Mouse (Mus musculus) kidney, postnatal 0 days (tissue): ENCODE results near the gene Kank4. TPM values are rescaled to one million over a fixed set of nuclear protein-coding genes. Genes with fewer than 3 reads are reported as not detected.
A peak's percentile ranks its signal among the peaks of the same experiment; 100 is the strongest.

Experiments used
- ATAC-seq: fragments of 200-750 bp; cut with Nextera tagmentation; replicated peaks from 2 replicates; pipeline ENCODE4 v1.8.0; 2017; ENCODE audit warnings: low read depth, moderate number of reproducible peaks, moderate TSS enrichment, moderate library complexity; ENCODE audit not compliant: low FRiP score
- DNase-seq: peaks from one replicate; pipeline ENCODE4 v3.0.0-alpha.2; 2016; ENCODE audit warnings: low spot score
- H3K27ac ChIP-seq: fragments of 300-500 bp; sonication (generic); 2 replicates; pipeline ENCODE4 v1.5.1; 2014; ENCODE audit warnings: mild to moderate bottlenecking
- H3K27me3 ChIP-seq: fragments of 300-500 bp; sonication (generic); 2 replicates; pipeline ENCODE4 v1.6.1; 2014; ENCODE audit warnings: low read length, mixed read lengths; ENCODE audit not compliant: insufficient read depth
- H3K36me3 ChIP-seq: fragments of 300-500 bp; sonication (generic); 2 replicates; pipeline ENCODE4 v1.6.1; 2014; ENCODE audit warnings: low read length, mixed read lengths; ENCODE audit not compliant: insufficient read depth
- H3K4me1 ChIP-seq: fragments of 300-500 bp; sonication (generic); replicated peaks from 2 replicates; pipeline ENCODE4 v1.6.1; 2014; ENCODE audit warnings: antibody characterized with exemption, low read length, mixed read lengths; ENCODE audit not compliant: insufficient read depth
- H3K4me2 ChIP-seq: fragments of 300-500 bp; sonication (generic); 2 replicates; pipeline ENCODE4 v1.6.1; 2014; ENCODE audit warnings: mild to moderate bottlenecking, low read length, moderate library complexity, mixed read lengths
- H3K4me3 ChIP-seq: fragments of 300-500 bp; sonication (generic); replicated peaks from 2 replicates; pipeline ENCODE4 v1.5.1; 2014; ENCODE audit warnings: low read depth, low read length
- H3K9ac ChIP-seq: fragments of 300-500 bp; sonication (generic); 2 replicates; pipeline ENCODE4 v1.6.1; 2014; ENCODE audit warnings: low read depth, low read length
- H3K9me3 ChIP-seq: fragments of 300-500 bp; sonication (generic); replicated peaks from 2 replicates; pipeline ENCODE4 v1.6.1; 2016; ENCODE audit warnings: low read length, inconsistent platforms, mixed read lengths
- CTCF ChIP-seq: IDR thresholded peaks from 2 replicates; pipeline ENCODE4 v1.5.1; 2016; ENCODE audit warnings: antibody characterized with exemption, low read depth, mild to moderate bottlenecking, moderate library complexity
- WGBS: fragments of 180-500 bp; shearing (Covaris S2); extraction: QIAGEN DNeasy Blood & Tissue Kit; methylation state at CpG from one replicate; pipeline ENCODE4 v1.1.7; 2014; 5-methylcytosine and 5-hydroxymethylcytosine counted together
- polyA plus RNA-seq: library from polyadenylated mRNA; unstranded; fragments of >200 nt; fragmentation: Nextera tagmentation; extraction: Ambion mirVana; gene quantifications from 2 replicates; pipeline ENCODE4 v1.2.1, GENCODE M21; 2015

The Kank4 gene
- polyA plus RNA-seq, 1 experiment from 2014 or later = 2.3 TPM

DNA sequence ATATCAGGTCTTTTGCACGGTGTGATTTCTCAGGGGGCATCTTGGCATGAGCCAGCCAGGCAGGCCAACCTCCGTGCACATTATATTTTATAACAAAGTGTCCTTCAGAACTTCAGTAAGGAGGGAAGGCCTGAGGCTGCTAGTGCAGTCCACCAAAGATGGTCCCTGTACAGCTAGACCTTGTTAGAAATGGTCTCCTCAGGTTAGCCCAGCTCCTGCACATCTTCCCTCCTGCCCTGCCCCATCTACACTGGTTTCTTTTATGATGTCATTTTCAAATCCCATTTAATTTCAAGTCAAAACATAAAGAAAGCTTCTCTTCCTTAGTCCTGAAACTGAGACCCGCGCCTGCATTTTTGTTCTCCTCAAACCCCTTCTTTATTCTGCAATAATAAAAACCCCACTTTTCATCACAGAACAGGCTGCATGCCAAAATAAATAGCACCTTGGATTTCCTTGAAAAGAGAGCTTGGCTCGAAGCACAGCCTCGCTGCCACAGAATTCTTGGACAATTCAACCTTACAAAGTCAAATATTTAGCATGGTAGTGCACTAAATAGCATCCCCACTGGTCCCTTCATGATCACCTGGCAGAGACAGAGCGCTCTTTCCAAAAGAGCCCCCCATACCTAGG lies 28.1 kb downstream of the Kank4 start:
- no peak for TF ChIP-seq CTCF
- Histone ChIP-seq H3K4me2 (peak overlapping the region; percentile 45), H3K36me3 (0 out of 2 replicates have a peak, but pooled peaks cover 3% of the 10 kb centered on the region), H3K9me3 (no peaks in the 10 kb centered on the region), H3K4me3 (peak overlapping the region; percentile 13; the same call in 1 of the 2 replicates), H3K9ac (no peak overlapping the region), H3K27ac (no peak overlapping the region), H3K4me1 (peaks cover 5% of the 10 kb centered on the region), H3K27me3 (no peaks in the 10 kb centered on the region)
- DNase-seq = no peak
- no peak for ATAC-seq
- WGBS = 54% methylated on average over 7 of the region's 7 CpGs

DNA sequence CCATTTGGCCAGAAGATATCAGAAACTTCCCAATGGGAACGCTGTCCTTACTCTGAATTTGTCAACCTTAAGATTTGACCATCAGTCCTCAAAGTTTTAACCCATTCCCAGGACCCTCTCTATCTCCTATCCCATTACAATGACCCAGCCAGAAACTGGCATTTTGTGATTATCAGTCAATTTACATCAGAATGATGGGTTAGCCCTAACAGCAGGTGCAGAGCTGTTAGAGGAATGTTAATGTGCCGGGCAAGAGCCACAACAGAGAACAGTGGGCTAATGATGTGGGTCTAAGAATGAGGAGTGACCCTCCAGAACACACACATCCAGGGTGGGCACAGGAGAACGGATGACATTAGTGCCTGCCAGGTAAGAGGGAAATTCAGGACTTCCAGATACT lies 31.1 kb downstream of the Kank4 start:
- H3K27ac ChIP-seq = no peak overlapping the region
- no peak overlapping the region for H3K9ac ChIP-seq
- no peak overlapping the region for H3K4me3 ChIP-seq
- H3K27me3 ChIP-seq = no peaks in the 10 kb centered on the region
- H3K9me3 ChIP-seq = no peaks in the 10 kb centered on the region
- ATAC-seq (no peak), DNase-seq (no peak)
- WGBS = 40% methylated on average over 3 of the region's 3 CpGs
- H3K4me2 ChIP-seq = no peak overlapping the region
- no peak for TF ChIP-seq CTCF
- H3K36me3 ChIP-seq = 0 out of 2 replicates have a peak, but pooled peaks cover 4% of the 10 kb centered on the region
- peaks cover 5% of the 10 kb centered on the region for H3K4me1 ChIP-seq

GRCm38 (mm10) chr4:98785851-98786250 lies 31.5 kb downstream of the Kank4 start:
- Histone ChIP-seq H3K9me3 (no peaks in the 10 kb centered on the region), H3K4me3 (no peak overlapping the region), H3K27ac (no peak overlapping the region), H3K36me3 (0 out of 2 replicates have a peak, but pooled peaks cover 4% of the 10 kb centered on the region), H3K9ac (no peak overlapping the region), H3K4me2 (no peak overlapping the region), H3K4me1 (peaks cover 5% of the 10 kb centered on the region), H3K27me3 (no peaks in the 10 kb centered on the region)
- DNase-seq = no peak
- ATAC-seq = no peak
- 38% methylated on average over 8 of the region's 8 CpGs for WGBS
- no peak for TF ChIP-seq CTCF

DNA sequence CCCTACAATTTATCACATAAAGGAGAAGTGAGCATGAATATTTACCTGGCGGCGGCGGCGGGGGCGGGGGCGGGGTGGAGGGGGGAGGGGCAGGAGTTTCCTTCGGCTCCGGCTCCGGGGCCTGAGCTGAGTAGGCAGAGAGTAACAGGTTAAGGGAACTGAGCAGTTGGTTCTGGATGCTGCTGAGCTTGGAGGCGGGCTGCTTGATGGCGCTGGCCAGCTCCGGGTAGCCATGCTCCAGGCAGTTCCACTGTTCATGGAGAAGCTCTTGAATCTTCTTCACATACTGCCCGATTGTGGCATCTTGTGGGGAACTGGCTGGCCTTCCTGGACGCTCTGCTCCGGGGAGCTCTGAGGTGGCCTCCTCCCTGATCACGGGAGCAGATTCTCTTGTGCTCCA lies 39.1 kb downstream of the Kank4 start:
- Histone ChIP-seq H3K27ac (no peak overlapping the region), H3K4me3 (no peak overlapping the region), H3K9ac (no peak overlapping the region), H3K9me3 (no peaks in the 10 kb centered on the region), H3K4me1 (no peaks in the 10 kb centered on the region), H3K4me2 (no peak overlapping the region), H3K27me3 (no peaks in the 10 kb centered on the region), H3K36me3 (no peaks in the 10 kb centered on the region)
- 27% methylated on average over 16 of the region's 16 CpGs for WGBS
- no peak for TF ChIP-seq CTCF
- no peak for DNase-seq
- no peak; the same call in 1 of the 2 replicates for ATAC-seq

GRCm38 (mm10) chr4:98777464-98777863 lies 39.9 kb downstream of the Kank4 start:
- H3K27me3 ChIP-seq = no peaks in the 10 kb centered on the region
- no peak overlapping the region for H3K9ac ChIP-seq
- H3K4me2 ChIP-seq = no peak overlapping the region
- no peaks in the 10 kb centered on the region for H3K9me3 ChIP-seq
- H3K4me1 ChIP-seq = no peaks in the 10 kb centered on the region
- 73% methylated on average over 6 of the region's 6 CpGs for WGBS
- no peak for TF ChIP-seq CTCF
- H3K27ac ChIP-seq = no peak overlapping the region
- H3K36me3 ChIP-seq = no peaks in the 10 kb centered on the region
- no peak overlapping the region for H3K4me3 ChIP-seq
- no peak for DNase-seq
- ATAC-seq = no peak

DNA sequence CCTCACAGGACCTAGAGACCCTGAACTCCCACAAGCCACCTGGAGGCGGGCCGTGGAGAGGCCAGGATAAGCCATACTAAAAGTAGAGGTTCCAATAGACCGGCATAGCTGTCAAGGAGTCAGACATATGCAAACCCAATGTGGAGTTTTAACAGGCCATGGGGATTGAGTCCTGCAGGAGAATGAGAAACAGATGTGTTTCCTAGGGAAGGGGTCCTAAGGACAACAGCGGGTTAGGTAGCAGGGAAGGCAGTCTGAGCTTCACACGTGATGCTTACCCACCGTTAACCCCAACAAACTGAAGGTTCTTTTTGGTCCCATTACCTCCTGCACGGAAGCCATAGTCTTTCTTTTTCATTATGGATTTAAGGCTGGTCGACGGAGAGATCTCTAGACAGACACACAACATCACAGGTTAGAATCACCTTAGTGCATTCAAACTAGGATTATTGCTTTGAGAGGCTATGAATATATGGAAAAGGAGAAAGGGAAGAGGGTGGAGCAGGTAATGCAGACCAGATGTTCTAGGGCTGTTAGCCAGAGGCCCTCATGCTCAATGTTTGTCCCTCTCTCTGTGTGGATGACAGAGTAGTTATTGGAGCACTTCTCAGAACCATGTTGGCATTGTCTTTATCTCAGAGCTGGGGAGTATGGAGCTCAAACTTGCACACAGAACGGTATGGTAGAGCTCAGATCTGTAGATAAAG lies 40.5 kb downstream of the Kank4 start:
- H3K27me3 ChIP-seq = no peaks in the 10 kb centered on the region
- ATAC-seq (no peak), DNase-seq (no peak)
- no peak overlapping the region for H3K27ac ChIP-seq
- no peak overlapping the region for H3K9ac ChIP-seq
- H3K4me1 ChIP-seq = no peaks in the 10 kb centered on the region
- H3K9me3 ChIP-seq = no peaks in the 10 kb centered on the region
- no peak for TF ChIP-seq CTCF
- H3K4me2 ChIP-seq = no peak overlapping the region
- H3K4me3 ChIP-seq = no peak overlapping the region
- no peaks in the 10 kb centered on the region for H3K36me3 ChIP-seq
- WGBS = 80% methylated on average over 10 of the region's 10 CpGs
